Mouse (Mus musculus) kidney, embryonic 16.5 days (tissue): ENCODE measurements around the gene Chst11. TPM values are rescaled to one million over a fixed set of nuclear protein-coding genes. Genes with fewer than 3 reads are reported as not detected.

Experiments used
- ATAC-seq: fragments of 200-750 bp; cut with Nextera tagmentation; 2 replicates; pipeline ENCODE4 v1.8.0; 2017; ENCODE audit warnings: moderate TSS enrichment; ENCODE audit not compliant: low FRiP score, low TSS enrichment
- H3K27ac ChIP-seq: fragments of 300-500 bp; sonication (generic); 2 replicates; pipeline ENCODE4 v1.5.1; 2014; ENCODE audit warnings: low read length
- H3K27me3 ChIP-seq: fragments of 300-500 bp; sonication (generic); 2 replicates; pipeline ENCODE4 v1.6.1; 2014; ENCODE audit warnings: low read length, control low read depth, mixed read lengths; ENCODE audit not compliant: insufficient read depth
- H3K36me3 ChIP-seq: fragments of 300-500 bp; sonication (generic); 2 replicates; pipeline ENCODE4 v1.6.1; 2014; ENCODE audit warnings: low read length, control low read depth, mixed read lengths; ENCODE audit not compliant: insufficient read depth
- H3K4me1 ChIP-seq: fragments of 300-500 bp; sonication (generic); 2 replicates; pipeline ENCODE4 v1.6.1; 2014; ENCODE audit warnings: low read length, control low read depth, mixed read lengths; ENCODE audit not compliant: insufficient read depth
- H3K4me2 ChIP-seq: fragments of 300-500 bp; sonication (generic); replicated peaks from 2 replicates; pipeline ENCODE4 v1.6.1; 2014; ENCODE audit warnings: low read depth, low read length
- H3K4me3 ChIP-seq: fragments of 300-500 bp; sonication (generic); 2 replicates; pipeline ENCODE4 v1.5.1; 2014; ENCODE audit warnings: mild to moderate bottlenecking, low read length
- H3K9ac ChIP-seq: fragments of 300-500 bp; sonication (generic); replicated peaks from 2 replicates; pipeline ENCODE4 v1.6.1; 2014; ENCODE audit warnings: low read length
- H3K9me3 ChIP-seq: fragments of 300-500 bp; sonication (generic); 2 replicates; pipeline ENCODE4 v1.6.1; 2016; ENCODE audit warnings: low read length, control low read depth
- WGBS: fragments of 180-500 bp; shearing (Covaris S2); extraction: QIAGEN DNeasy Blood & Tissue Kit; methylation state at CpG from one replicate; pipeline ENCODE4 v1.1.7; 2014; 5-methylcytosine and 5-hydroxymethylcytosine counted together
- polyA plus RNA-seq: library from polyadenylated mRNA; unstranded; fragments of >200 nt; fragmentation: Nextera tagmentation; extraction: Ambion mirVana; gene quantifications from 2 replicates; pipeline ENCODE4 v1.2.1, GENCODE M21; 2015

The Chst11 gene
- polyA plus RNA-seq, 1 experiment from 2014 or later, result 5.2 TPM

DNA sequence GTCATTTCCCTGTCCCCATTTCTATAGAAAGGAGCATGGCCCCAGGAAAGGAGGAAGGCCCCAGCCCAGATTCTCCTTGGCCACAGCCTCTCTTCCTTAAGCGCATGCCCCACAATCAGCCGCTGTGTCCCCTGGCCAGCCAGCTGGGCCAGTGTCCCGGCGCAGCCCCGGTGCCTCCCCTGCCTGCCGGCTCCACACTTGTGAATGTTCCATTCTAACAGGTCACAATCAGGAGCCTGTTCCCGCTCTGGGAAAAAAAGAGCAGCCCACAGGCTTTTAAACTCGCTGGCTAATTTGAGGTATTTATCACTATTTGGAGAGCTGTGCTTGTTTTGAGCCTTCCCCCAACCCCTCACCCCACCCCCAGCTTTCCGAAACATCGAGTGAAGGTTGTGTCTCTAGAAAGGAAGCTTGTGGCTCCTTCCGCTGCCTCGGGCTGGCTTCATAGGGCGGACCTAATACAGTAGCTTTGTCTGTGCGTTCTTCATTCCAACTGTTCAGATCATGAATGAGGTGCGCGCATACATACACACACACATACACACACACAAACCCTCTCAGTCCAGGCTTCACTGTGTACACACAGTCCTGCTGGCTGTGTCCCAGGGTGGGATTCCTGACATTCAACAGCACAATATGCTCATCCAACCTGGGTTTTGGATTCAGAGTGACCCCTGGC lies 155.1 kb downstream of the Chst11 start:
- ATAC-seq, result no peak
- Histone ChIP-seq H3K4me3 (no peak overlapping the region), H3K9me3 (no peaks in the 10 kb centered on the region)

DNA sequence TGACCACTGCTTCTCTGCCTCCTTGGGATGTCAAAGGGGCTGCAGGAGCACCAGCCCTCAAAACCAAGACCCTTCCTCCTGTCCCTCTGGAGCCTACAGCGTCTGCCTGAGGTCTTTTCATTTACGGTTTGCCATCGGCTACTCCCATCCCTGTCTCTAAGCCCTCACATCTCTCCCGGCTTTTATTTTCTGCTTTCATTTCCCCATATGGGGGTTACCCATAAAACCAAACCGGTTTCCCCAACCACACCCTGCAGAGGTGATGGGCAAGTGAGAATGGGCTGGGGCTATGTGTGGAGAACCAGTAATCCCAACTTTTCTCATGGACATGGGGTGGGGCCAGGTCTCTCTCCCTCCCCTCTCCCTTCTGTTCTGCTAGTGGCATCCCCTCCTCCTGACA lies 156.1 kb downstream of the Chst11 start:
- Histone ChIP-seq H3K4me3 (no peak overlapping the region), H3K27me3 (no peaks in the 10 kb centered on the region), H3K4me2 (no peak overlapping the region), H3K4me1 (peaks cover 36% of the 10 kb centered on the region), H3K27ac (no peak overlapping the region), H3K9me3 (no peaks in the 10 kb centered on the region), H3K9ac (no peak overlapping the region), H3K36me3 (no peaks in the 10 kb centered on the region)
- 88% methylated on average over 5 of the region's 5 CpGs for WGBS
- ATAC-seq, result no peak

More for the DNA sequence above, 155.1 kb downstream of the Chst11 start:
- H3K27me3 ChIP-seq, result no peaks in the 10 kb centered on the region
- 0 out of 2 replicates have a peak overlapping the region, but pooled peaks have one; percentile 8 for H3K9ac ChIP-seq
- peaks cover 25% of the 10 kb centered on the region for H3K4me1 ChIP-seq
- no peak overlapping the region for H3K27ac ChIP-seq
- no peak overlapping the region for H3K4me2 ChIP-seq
- no peaks in the 10 kb centered on the region for H3K36me3 ChIP-seq
- 54% methylated on average over 16 of the region's 16 CpGs for WGBS

DNA sequence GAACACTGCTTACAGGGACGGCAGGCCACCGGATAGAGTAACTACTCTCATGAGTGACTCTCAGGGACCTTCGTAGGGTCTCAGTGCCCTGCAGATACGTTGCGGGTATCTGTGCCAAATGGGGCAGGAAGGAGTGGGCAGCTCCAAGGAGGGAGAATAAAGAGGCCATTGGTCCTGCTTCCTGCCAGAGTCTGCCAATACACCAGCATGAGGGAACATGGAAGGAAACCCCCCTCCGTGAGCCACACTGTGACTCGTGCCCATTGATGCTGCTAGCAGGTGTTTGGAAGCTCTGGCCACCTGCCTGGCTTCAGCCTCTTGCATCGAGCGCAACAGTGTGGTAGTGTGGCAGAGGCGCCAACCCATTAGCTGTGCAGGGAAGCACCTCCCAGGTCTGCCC lies 157.8 kb downstream of the Chst11 start:
- no peaks in the 10 kb centered on the region for H3K9me3 ChIP-seq
- 76% methylated on average over 10 of the region's 10 CpGs for WGBS
- no peaks in the 10 kb centered on the region for H3K27me3 ChIP-seq
- H3K4me3 ChIP-seq, result no peak overlapping the region
- peaks cover 43% of the 10 kb centered on the region for H3K4me1 ChIP-seq
- H3K9ac ChIP-seq, result no peak overlapping the region
- peak overlapping the region; percentile 35; the same call in 1 of the 2 replicates for H3K27ac ChIP-seq
- H3K4me2 ChIP-seq, result no peak overlapping the region
- no peak for ATAC-seq
- no peaks in the 10 kb centered on the region for H3K36me3 ChIP-seq

DNA sequence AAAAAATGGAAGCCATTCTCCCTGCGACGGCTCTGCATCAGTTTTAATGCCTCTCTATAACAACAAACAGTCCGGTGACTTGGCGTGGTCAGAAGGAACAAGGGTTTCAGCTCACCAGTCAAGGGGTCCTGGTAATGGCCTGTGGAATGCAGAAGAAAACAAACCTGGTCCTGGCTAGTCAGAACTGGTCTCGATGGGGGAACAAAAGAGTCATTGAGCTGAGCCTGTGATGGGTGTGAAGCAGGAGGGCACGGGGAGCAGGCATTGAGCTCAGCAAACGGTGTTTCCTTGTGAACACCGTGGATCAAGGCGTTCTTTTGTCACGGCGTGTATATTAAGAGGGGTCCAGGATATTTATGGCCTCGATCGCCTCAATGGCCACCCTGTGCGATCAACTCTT lies 160.5 kb downstream of the Chst11 start:
- Histone ChIP-seq H3K36me3 (no peaks in the 10 kb centered on the region), H3K9me3 (no peaks in the 10 kb centered on the region), H3K27me3 (no peaks in the 10 kb centered on the region), H3K4me3 (no peak overlapping the region), H3K27ac (peak overlapping the region; percentile 89), H3K4me2 (0 out of 2 replicates have a peak overlapping the region, but pooled peaks have one; percentile 7), H3K9ac (no peak overlapping the region), H3K4me1 (peaks cover 47% of the 10 kb centered on the region)
- ATAC-seq, result peak; percentile 79
- WGBS, result 9% methylated on average over 14 of the region's 14 CpGs

DNA sequence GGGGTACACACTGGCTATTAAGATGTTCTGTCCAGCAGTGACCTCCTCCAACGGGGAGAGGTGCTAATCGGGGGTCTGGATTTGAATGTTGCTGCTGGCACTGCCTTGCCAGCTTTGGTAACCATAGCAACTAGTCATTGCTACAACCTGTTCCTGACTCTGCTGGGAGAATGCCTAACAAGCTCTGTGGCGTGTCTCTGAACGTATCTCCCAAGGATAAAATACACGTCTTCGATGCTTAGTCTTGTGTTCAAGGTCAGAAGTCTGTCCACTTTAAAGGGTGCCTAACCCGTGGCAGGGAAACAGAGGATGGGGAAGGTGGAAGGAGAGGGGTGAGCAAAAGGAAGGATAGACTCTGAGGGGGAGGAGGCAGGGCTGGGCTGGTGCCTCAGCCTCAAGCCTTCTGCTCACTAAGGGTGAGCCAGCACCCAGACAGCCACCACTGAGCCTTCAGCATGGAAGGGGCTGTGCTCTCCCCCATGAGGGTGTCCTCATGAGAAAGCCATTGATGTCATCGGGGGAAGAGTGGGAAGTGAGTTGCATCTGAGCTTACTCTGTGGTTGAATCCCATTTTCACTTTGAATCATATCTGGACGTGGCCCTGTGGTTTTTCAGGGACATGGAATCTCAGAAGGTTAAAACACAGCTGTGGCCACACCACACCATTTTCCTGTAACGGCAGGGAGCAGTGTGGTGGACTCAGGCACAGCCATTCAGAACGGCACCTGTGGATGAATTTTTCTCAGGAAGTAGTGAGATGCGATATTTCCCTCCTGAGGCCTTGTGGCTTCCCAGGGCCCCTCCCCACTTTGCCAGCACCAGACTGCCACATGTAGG lies 164.3 kb downstream of the Chst11 start:
- no peak for ATAC-seq
- Histone ChIP-seq H3K4me3 (no peak overlapping the region), H3K9me3 (no peaks in the 10 kb centered on the region), H3K36me3 (no peaks in the 10 kb centered on the region), H3K4me1 (peaks cover 66% of the 10 kb centered on the region), H3K4me2 (no peak overlapping the region), H3K9ac (no peak overlapping the region), H3K27ac (no peak overlapping the region), H3K27me3 (no peaks in the 10 kb centered on the region)
- 73% methylated on average over 12 of the region's 12 CpGs for WGBS

DNA sequence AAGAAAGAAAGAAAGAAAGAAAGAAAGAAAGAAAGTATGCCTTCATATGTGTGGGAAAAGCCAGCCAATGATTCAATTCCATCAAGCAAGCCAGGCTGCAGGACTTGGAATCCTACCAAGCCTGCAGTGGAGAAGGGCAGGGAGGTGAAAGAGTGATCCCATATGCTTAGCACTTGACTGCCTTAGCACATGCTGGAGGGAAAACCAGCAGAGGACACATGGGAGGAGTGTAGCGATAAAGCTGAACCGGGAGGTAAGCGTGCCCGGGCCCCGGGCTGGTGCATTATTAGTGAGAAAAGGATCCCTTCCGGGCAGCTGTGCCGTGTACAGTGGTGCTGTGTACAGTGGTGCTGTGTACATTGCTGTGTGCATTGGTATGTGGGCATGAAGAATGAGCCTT lies 165.3 kb downstream of the Chst11 start:
- no peak overlapping the region for H3K9ac ChIP-seq
- no peak overlapping the region for H3K27ac ChIP-seq
- WGBS, result 58% methylated on average over 7 of the region's 7 CpGs
- H3K36me3 ChIP-seq, result no peaks in the 10 kb centered on the region
- H3K27me3 ChIP-seq, result no peaks in the 10 kb centered on the region
- ATAC-seq, result peak; percentile 25; the same call in 1 of the 2 replicates
- peaks cover 58% of the 10 kb centered on the region for H3K4me1 ChIP-seq
- no peaks in the 10 kb centered on the region for H3K9me3 ChIP-seq
- no peak overlapping the region for H3K4me3 ChIP-seq
- no peak overlapping the region for H3K4me2 ChIP-seq

DNA sequence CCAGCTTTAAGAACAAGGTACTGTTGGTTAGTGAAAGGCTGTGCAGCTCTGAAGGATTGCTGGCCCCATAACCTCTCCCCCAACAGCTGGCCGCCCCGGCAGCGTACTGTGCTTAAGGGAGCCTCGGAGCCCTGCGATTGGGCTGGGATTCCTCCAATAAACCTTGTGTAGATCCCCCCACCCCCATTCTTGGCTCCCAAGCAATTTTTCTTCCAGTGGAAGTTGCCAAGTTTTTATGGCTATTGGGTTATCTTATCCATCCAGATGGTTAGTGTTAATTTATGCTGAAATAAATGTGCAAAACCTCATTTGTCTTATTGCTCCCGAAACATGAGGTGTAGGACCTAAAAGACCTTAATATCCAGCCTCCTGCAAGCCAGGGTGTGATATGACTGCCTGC lies 166.1 kb downstream of the Chst11 start:
- no peaks in the 10 kb centered on the region for H3K36me3 ChIP-seq
- H3K4me3 ChIP-seq, result no peak overlapping the region
- no peaks in the 10 kb centered on the region for H3K27me3 ChIP-seq
- H3K4me2 ChIP-seq, result no peak overlapping the region
- peaks cover 50% of the 10 kb centered on the region for H3K4me1 ChIP-seq
- WGBS, result 21% methylated on average over 6 of the region's 6 CpGs
- no peak overlapping the region for H3K27ac ChIP-seq
- H3K9me3 ChIP-seq, result no peaks in the 10 kb centered on the region
- peak; percentile 74; the same call in 1 of the 2 replicates for ATAC-seq
- H3K9ac ChIP-seq, result no peak overlapping the region

DNA sequence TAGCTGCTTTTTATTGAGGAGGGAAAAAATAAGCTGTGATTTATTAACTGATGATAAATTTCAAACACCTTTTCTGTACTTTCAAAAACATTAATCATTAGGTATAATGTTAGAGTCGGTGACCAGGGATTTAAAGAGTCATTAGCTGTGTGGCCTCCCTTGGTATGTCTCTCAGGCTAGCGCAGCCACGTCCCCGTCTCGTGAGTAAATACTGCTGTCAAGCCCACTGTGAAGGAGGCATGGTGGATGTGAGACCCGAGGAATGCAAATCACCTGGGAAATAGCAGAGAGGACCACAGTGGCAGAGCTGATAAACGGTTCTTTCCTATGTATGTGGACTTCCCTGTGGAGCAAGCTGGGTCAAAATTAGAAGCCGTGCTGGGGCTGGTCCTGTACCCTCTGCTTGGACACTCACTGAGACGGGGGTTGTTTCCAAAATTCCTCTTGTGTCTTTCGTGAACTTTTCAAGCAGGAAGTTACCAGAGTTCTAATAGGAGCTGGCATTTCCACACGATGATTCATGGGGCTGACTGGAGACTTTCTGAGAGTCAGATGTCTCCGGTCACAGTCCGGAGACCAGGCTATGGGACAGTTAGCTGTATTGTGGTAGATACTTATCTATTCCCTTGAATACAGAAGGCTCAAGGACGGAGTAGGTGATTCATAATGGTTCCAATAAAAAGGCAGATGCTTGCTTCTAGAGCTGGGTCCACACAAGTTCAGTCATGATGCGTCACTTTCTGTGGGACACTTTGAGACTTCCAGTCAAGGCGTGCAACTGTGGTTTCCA lies 166.8 kb downstream of the Chst11 start:
- no peaks in the 10 kb centered on the region for H3K9me3 ChIP-seq
- H3K4me2 ChIP-seq, result peak overlapping the region; percentile 17; the same call in 1 of the 2 replicates
- H3K4me1 ChIP-seq, result peaks cover 45% of the 10 kb centered on the region
- H3K4me3 ChIP-seq, result no peak overlapping the region
- ATAC-seq, result peak; percentile 46
- H3K9ac ChIP-seq, result no peak overlapping the region
- H3K36me3 ChIP-seq, result no peaks in the 10 kb centered on the region
- H3K27ac ChIP-seq, result peak overlapping the region; percentile 27
- H3K27me3 ChIP-seq, result no peaks in the 10 kb centered on the region
- 16% methylated on average over 16 of the region's 16 CpGs for WGBS

DNA sequence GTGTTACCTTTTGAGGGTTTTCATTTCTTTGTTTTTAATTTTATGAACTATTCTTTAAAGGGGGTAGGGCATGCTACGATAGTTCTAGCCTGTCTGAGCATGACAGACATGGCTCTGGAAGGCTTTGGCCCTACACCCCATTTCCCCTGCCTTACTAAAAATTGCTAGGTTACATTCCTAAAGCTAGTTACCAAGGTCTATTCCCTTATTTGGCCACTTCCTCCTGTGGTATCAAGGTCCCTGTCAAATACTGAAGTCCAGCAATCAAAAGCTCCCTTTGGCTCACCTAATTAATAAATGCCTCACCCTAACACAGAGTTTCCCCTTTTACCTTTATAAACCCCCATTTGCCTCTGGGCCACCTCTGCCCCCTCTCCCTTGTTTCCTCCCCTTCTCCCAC lies 167.4 kb downstream of the Chst11 start:
- no peak overlapping the region for H3K27ac ChIP-seq
- WGBS, result 70% methylated on average over 1 of the region's 1 CpGs
- H3K9me3 ChIP-seq, result no peaks in the 10 kb centered on the region
- no peak overlapping the region for H3K9ac ChIP-seq
- H3K4me2 ChIP-seq, result no peak overlapping the region
- peaks cover 42% of the 10 kb centered on the region for H3K4me1 ChIP-seq
- no peaks in the 10 kb centered on the region for H3K36me3 ChIP-seq
- no peaks in the 10 kb centered on the region for H3K27me3 ChIP-seq
- no peak for ATAC-seq
- no peak overlapping the region for H3K4me3 ChIP-seq
